Mouse (Mus musculus) small intestine, adult 2 months (tissue): ENCODE data around the gene Fam214b.

Experiments
- CTCF ChIP-seq: fragments of 200-500 bp; IDR thresholded peaks from 2 replicates; pipeline ENCODE4 v1.5.1; 2012; ENCODE audit warnings: low read depth, mild to moderate bottlenecking, control low read depth, inconsistent platforms, low read length, moderate library complexity, mixed read lengths; ENCODE audit not compliant: insufficient replicate concordance, insufficient read length; ENCODE audit errors: extremely low read depth
- POLR2A ChIP-seq: fragments of 200-500 bp; IDR thresholded peaks from 2 replicates; pipeline ENCODE4 v1.6.1; 2012; ENCODE audit warnings: low read depth, mild to moderate bottlenecking, control low read depth, inconsistent platforms, low read length, moderate library complexity

GRCm38 (mm10) chr4:43040881-43041547 lies 5.0 kb downstream of the Fam214b start:
- TF ChIP-seq CTCF = no peak
- TF ChIP-seq POLR2A = no peak
